Comparison of ENCODE assay signal across 8 mouse cellular contexts in genomic region chr16:17529981-17530586, GRCm38 (mm10). TPM values are rescaled to one million over a fixed set of nuclear protein-coding genes. Genes with fewer than 3 reads are reported as not detected.
DNase-seq lines count a peak whose midpoint lies in the region; ATAC-seq lines count a peak whose summit lies in the region.

No protein-coding gene starts in this region.

- H3K36me3 ChIP-seq in forebrain, embryonic 15.5 days: peaks cover 37% of the 10 kb centered on the region
- H3K36me3 ChIP-seq in limb, embryonic 12.5 days: peaks cover 47% of the 10 kb centered on the region
- peaks cover 38% of the 10 kb centered on the region for H3K36me3 ChIP-seq in neural tube, embryonic 12.5 days

- peak overlapping the region; percentile 99 for H3K27ac ChIP-seq in forebrain, embryonic 15.5 days (replicated peaks)
- peak overlapping the region; percentile 95 for H3K27ac ChIP-seq in limb, embryonic 12.5 days
- H3K27ac ChIP-seq in neural tube, embryonic 12.5 days: peak overlapping the region; percentile 72

- 15% methylated on average over 17 of the region's 17 CpGs for WGBS in forebrain, embryonic 15.5 days
- WGBS in limb, embryonic 12.5 days: 17% methylated on average over 17 of the region's 17 CpGs
- WGBS in neural tube, embryonic 12.5 days: 19% methylated on average over 17 of the region's 17 CpGs

- peak; percentile 42 for DNase-seq in adrenal gland, postnatal 14 days
- no peak for DNase-seq in adrenal gland, postnatal 4 days (ENCODE audit: low spot score in 2 of 2)
- DNase-seq in 3T3-L1 (ENCODE audit: low read depth, low spot score): peak; percentile 39
- DNase-seq in embryo, embryonic 9.5 days (ENCODE audit: extremely low spot score): no peak
- no peak for DNase-seq in adrenal gland, adult 2 months

- no peaks in the 10 kb centered on the region for H3K9me3 ChIP-seq in forebrain, embryonic 15.5 days
- H3K9me3 ChIP-seq in limb, embryonic 12.5 days: no peaks in the 10 kb centered on the region
- H3K9me3 ChIP-seq in neural tube, embryonic 12.5 days: no peaks in the 10 kb centered on the region

- no peaks in the 10 kb centered on the region for H3K27me3 ChIP-seq in forebrain, embryonic 15.5 days
- H3K27me3 ChIP-seq in limb, embryonic 12.5 days: no peaks in the 10 kb centered on the region
- H3K27me3 ChIP-seq in neural tube, embryonic 12.5 days (replicated peaks): no peaks in the 10 kb centered on the region

- peaks cover 20% of the 10 kb centered on the region for H3K4me1 ChIP-seq in forebrain, embryonic 15.5 days
- H3K4me1 ChIP-seq in limb, embryonic 12.5 days (replicated peaks): peaks cover 22% of the 10 kb centered on the region
- H3K4me1 ChIP-seq in neural tube, embryonic 12.5 days: peaks cover 16% of the 10 kb centered on the region

- peak; percentile 7 for ATAC-seq in forebrain, embryonic 15.5 days (replicated peaks)
- no peak for ATAC-seq in limb, embryonic 12.5 days (ENCODE audit: insufficient number of reproducible peaks, insufficient read depth, low FRiP score, low TSS enrichment, low read depth)
- ATAC-seq in neural tube, embryonic 12.5 days (ENCODE audit: low FRiP score, low read depth): peak; percentile 38

- H3K4me3 ChIP-seq in forebrain, embryonic 15.5 days: peak overlapping the region; percentile 85
- H3K4me3 ChIP-seq in limb, embryonic 12.5 days (replicated peaks): peak overlapping the region; percentile 68
- peak overlapping the region; percentile 60 for H3K4me3 ChIP-seq in neural tube, embryonic 12.5 days

- peak overlapping the region; percentile 71 for H3K4me2 ChIP-seq in forebrain, embryonic 15.5 days (replicated peaks)
- peak overlapping the region; percentile 81 for H3K4me2 ChIP-seq in limb, embryonic 12.5 days
- H3K4me2 ChIP-seq in neural tube, embryonic 12.5 days (replicated peaks): peak overlapping the region; percentile 84

- peak overlapping the region; percentile 82 for H3K9ac ChIP-seq in forebrain, embryonic 15.5 days (replicated peaks)
- H3K9ac ChIP-seq in limb, embryonic 12.5 days (replicated peaks): peak overlapping the region; percentile 87
- peak overlapping the region; percentile 79 for H3K9ac ChIP-seq in neural tube, embryonic 12.5 days

RNA-seq across cellular contexts. Expression of gene Thap7, which starts 0.9 kb away (rescaled TPM):
- total RNA-seq in adrenal gland, postnatal 14 days (2021): 29.4 and 33.3 TPM in 2 replicates
- 10 to 100 TPM; 35.6 to 39.7 TPM for total RNA-seq in adrenal gland, postnatal 4 days (2021)
- polyA plus RNA-seq in forebrain, embryonic 15.5 days (2015; fragmentation: Nextera tagmentation; extraction: Ambion mirVana): 65.8 and 67.7 TPM in 2 replicates
- 72.0 and 75.6 TPM in 2 replicates for polyA plus RNA-seq in limb, embryonic 12.5 days (2016; fragmentation: Nextera tagmentation; extraction: Ambion mirVana)
- polyA plus RNA-seq in neural tube, embryonic 12.5 days (2016; fragmentation: Nextera tagmentation; extraction: Ambion mirVana): 62.7 and 71.0 TPM in 2 replicates
- 10 to 100 TPM; 37.7 to 41.9 TPM for total RNA-seq in adrenal gland, adult 2 months (2021)
- polyA plus RNA-seq in adrenal gland, adult 2 months (2012; rRNA removed): 137 and 144 TPM in 2 replicates

RNA-seq across cellular contexts. Expression of gene Lztr1, which starts 21.6 kb away (rescaled TPM):
- 75.3 and 75.6 TPM in 2 replicates for total RNA-seq in adrenal gland, postnatal 14 days (2021)
- total RNA-seq in adrenal gland, postnatal 4 days (2021): 10 to 100 TPM; 69.1 to 73.2 TPM
- 120 and 133 TPM in 2 replicates for polyA plus RNA-seq in forebrain, embryonic 15.5 days (2015; fragmentation: Nextera tagmentation; extraction: Ambion mirVana)
- polyA plus RNA-seq in limb, embryonic 12.5 days (2016; fragmentation: Nextera tagmentation; extraction: Ambion mirVana): 104 and 111 TPM in 2 replicates
- polyA plus RNA-seq in neural tube, embryonic 12.5 days (2016; fragmentation: Nextera tagmentation; extraction: Ambion mirVana): 116 and 135 TPM in 2 replicates
- 10 to 100 TPM; 53.4 to 74.0 TPM for total RNA-seq in adrenal gland, adult 2 months (2021)
- 231 and 248 TPM in 2 replicates for polyA plus RNA-seq in adrenal gland, adult 2 months (2012; rRNA removed)

RNA-seq across cellular contexts. Expression of gene Lrrc74b, which starts 31.0 kb away (rescaled TPM):
- total RNA-seq in adrenal gland, postnatal 14 days (2021): 0.15 and 0.37 TPM in 2 replicates
- under 1 TPM; 0.31 to 0.65 TPM for total RNA-seq in adrenal gland, postnatal 4 days (2021)
- polyA plus RNA-seq in forebrain, embryonic 15.5 days (2015; fragmentation: Nextera tagmentation; extraction: Ambion mirVana): 0.33 and 0.89 TPM in 2 replicates
- not detected in 2 replicates for polyA plus RNA-seq in limb, embryonic 12.5 days (2016; fragmentation: Nextera tagmentation; extraction: Ambion mirVana)
- 0.24 TPM in 2 replicates for polyA plus RNA-seq in neural tube, embryonic 12.5 days (2016; fragmentation: Nextera tagmentation; extraction: Ambion mirVana)
- not detected for total RNA-seq in adrenal gland, adult 2 months (2021)
- polyA plus RNA-seq in adrenal gland, adult 2 months (2012; rRNA removed): not detected in 2 replicates

RNA-seq across cellular contexts. Expression of gene P2rx6, which starts 31.6 kb away (rescaled TPM):
- 0.45 and 0.56 TPM in 2 replicates for total RNA-seq in adrenal gland, postnatal 14 days (2021)
- total RNA-seq in adrenal gland, postnatal 4 days (2021): under 1 TPM; 0.45 to 0.51 TPM
- 1.1 and 1.9 TPM in 2 replicates for polyA plus RNA-seq in forebrain, embryonic 15.5 days (2015; fragmentation: Nextera tagmentation; extraction: Ambion mirVana)
- polyA plus RNA-seq in limb, embryonic 12.5 days (2016; fragmentation: Nextera tagmentation; extraction: Ambion mirVana): 0.26 and 0.33 TPM in 2 replicates
- polyA plus RNA-seq in neural tube, embryonic 12.5 days (2016; fragmentation: Nextera tagmentation; extraction: Ambion mirVana): 0.75 and 0.96 TPM in 2 replicates
- 1 to 10 TPM; 1.1 to 1.3 TPM for total RNA-seq in adrenal gland, adult 2 months (2021)
- polyA plus RNA-seq in adrenal gland, adult 2 months (2012; rRNA removed): 2.0 and 2.6 TPM in 2 replicates

RNA-seq across cellular contexts. Expression of gene Aifm3, which starts 40.7 kb away (rescaled TPM):
- total RNA-seq in adrenal gland, postnatal 14 days (2021): 5.1 and 5.4 TPM in 2 replicates
- 1 to 10 TPM; 7.5 to 8.5 TPM for total RNA-seq in adrenal gland, postnatal 4 days (2021)
- 8.0 and 10.6 TPM in 2 replicates for polyA plus RNA-seq in forebrain, embryonic 15.5 days (2015; fragmentation: Nextera tagmentation; extraction: Ambion mirVana)
- 0.45 and 0.55 TPM in 2 replicates for polyA plus RNA-seq in limb, embryonic 12.5 days (2016; fragmentation: Nextera tagmentation; extraction: Ambion mirVana)
- polyA plus RNA-seq in neural tube, embryonic 12.5 days (2016; fragmentation: Nextera tagmentation; extraction: Ambion mirVana): 1.1 and 3.2 TPM in 2 replicates
- 1 to 10 TPM; 6.1 to 9.0 TPM for total RNA-seq in adrenal gland, adult 2 months (2021)
- 10.2 and 13.8 TPM in 2 replicates for polyA plus RNA-seq in adrenal gland, adult 2 months (2012; rRNA removed)

Comparison
In these comparisons a context has a peak if more than half of its experiments do, and no peak if none do; other contexts are left out.
1. DNase-seq: peak in adrenal gland, postnatal 14 days (single experiment) and 3T3-L1 (single experiment); none in adrenal gland, postnatal 4 days (0 of 2), embryo, embryonic 9.5 days (single experiment) and adrenal gland, adult 2 months (single experiment).
2. Peak in every context shown above with its lines, with median percentiles within 50 percentile points of each other: H3K27ac ChIP-seq, H3K4me2 ChIP-seq, H3K4me3 ChIP-seq and H3K9ac ChIP-seq.